Mouse (Mus musculus) CH12.LX (cell line): Measurements from ENCODE around the gene Edaradd. TPM values are rescaled to one million over a fixed set of nuclear protein-coding genes. Genes with fewer than 3 reads are reported as not detected.

Experiments used
- DNase-seq: peaks from one replicate; pipeline ENCODE4 v3.0.0-alpha.2; 2013; ENCODE audit errors: extremely low read depth
- H3K27ac ChIP-seq: 2 replicates; pipeline ENCODE4 v1.5.1; 2012; ENCODE audit warnings: low read depth, mild to moderate bottlenecking, control low read depth, moderate library complexity; ENCODE audit not compliant: insufficient read depth
- H3K27me3 ChIP-seq: replicated peaks from 2 replicates; pipeline ENCODE3; 2012; ENCODE audit warnings: inconsistent platforms
- H3K36me3 ChIP-seq, 2 experiments: replicated peaks in 1 of 2; 2 replicates each; pipeline versions ENCODE3 to v1.6.1; 2012; ENCODE audit warnings: inconsistent platforms in 1 of 2, low read length in 1 of 2, mild to moderate bottlenecking in 1 of 2, mixed read lengths in 1 of 2, moderate library complexity in 1 of 2; ENCODE audit not compliant: control insufficient read depth in 1 of 2, insufficient read depth in 1 of 2
- H3K4me1 ChIP-seq, 2 experiments: 2 replicates each; pipeline ENCODE4 v1.6.1; 2012; ENCODE audit warnings: inconsistent platforms in 1 of 2, moderate library complexity in 1 of 2; ENCODE audit not compliant: insufficient read depth in 2 of 2, control insufficient read depth in 1 of 2
- H3K4me2 ChIP-seq: 2 replicates; pipeline ENCODE4 v1.6.1; 2012; ENCODE audit warnings: low read depth, mild to moderate bottlenecking, control low read depth; ENCODE audit not compliant: poor library complexity, insufficient read depth, severe bottlenecking
- H3K4me3 ChIP-seq, 3 experiments: fragments of 150-350 bp in 1 of 3; sonication (generic) in 1 of 3; replicated peaks in 1 of 3; 2 replicates each; pipeline versions ENCODE3 to v1.5.1; 2011 to 2012; ENCODE audit warnings: low read depth in 2 of 3, low read length in 2 of 3, mild to moderate bottlenecking in 2 of 3, moderate library complexity in 2 of 3, control low read depth in 1 of 3, improper control_type of control experiment in 1 of 3, inconsistent platforms in 1 of 3, mixed read lengths in 1 of 3; ENCODE audit not compliant: poor library complexity in 1 of 3
- H3K79me2 ChIP-seq: replicated peaks from 2 replicates; pipeline ENCODE4 v1.6.1; 2012; ENCODE audit warnings: mild to moderate bottlenecking, moderate library complexity; ENCODE audit not compliant: control insufficient read depth, poor library complexity, insufficient read depth, severe bottlenecking; ENCODE audit errors: extremely low read depth
- H3K9ac ChIP-seq: 2 replicates; pipeline ENCODE4 v1.6.1; 2012; ENCODE audit warnings: low read depth, mild to moderate bottlenecking, control low read depth, moderate library complexity; ENCODE audit not compliant: insufficient read depth
- H3K9me3 ChIP-seq: replicated peaks from 2 replicates; pipeline ENCODE3; 2012; ENCODE audit warnings: low read length, inconsistent platforms, mixed read lengths
- ELF1 ChIP-seq: IDR thresholded peaks from 2 replicates; pipeline ENCODE4 v1.6.1; 2014; ENCODE audit warnings: low read depth, mild to moderate bottlenecking, inconsistent platforms, low read length, improper control_type of control experiment
- GABPA ChIP-seq: IDR thresholded peaks from 2 replicates; pipeline ENCODE4 v1.6.1; 2012; ENCODE audit warnings: low read depth, low read length, improper control_type of control experiment, inconsistent platforms; ENCODE audit not compliant: insufficient replicate concordance
- HCFC1 ChIP-seq: IDR thresholded peaks from 2 replicates; pipeline ENCODE4 v1.6.1; 2012; ENCODE audit warnings: low read depth, mild to moderate bottlenecking, inconsistent platforms, low read length, improper control_type of control experiment
- IRF4 ChIP-seq: IDR thresholded peaks from 2 replicates; pipeline ENCODE4 v1.6.1; 2014; ENCODE audit warnings: low read depth, mild to moderate bottlenecking, inconsistent platforms, low read length, improper control_type of control experiment
- JUN ChIP-seq: IDR thresholded peaks from 2 replicates; pipeline ENCODE4 v1.6.1; 2011; ENCODE audit warnings: low read depth, mild to moderate bottlenecking, low read length, improper control_type of control experiment, moderate library complexity; ENCODE audit not compliant: insufficient read depth
- MAZ ChIP-seq: IDR thresholded peaks from 2 replicates; pipeline ENCODE4 v1.6.1; 2012; ENCODE audit warnings: low read depth, mild to moderate bottlenecking, inconsistent platforms, low read length, improper control_type of control experiment, moderate library complexity
- MXI1 ChIP-seq: IDR thresholded peaks from 2 replicates; pipeline ENCODE4 v1.6.1; 2011; ENCODE audit warnings: mild to moderate bottlenecking, low read depth, low read length, improper control_type of control experiment
- MYC ChIP-seq: IDR thresholded peaks from 2 replicates; pipeline ENCODE4 v1.6.1; 2011; ENCODE audit warnings: low read depth, mild to moderate bottlenecking, improper control_type of control experiment, low read length
- NELFE ChIP-seq: IDR thresholded peaks from 2 replicates; pipeline ENCODE4 v1.6.1; 2011; ENCODE audit warnings: low read depth, low read length, improper control_type of control experiment
- NRF1 ChIP-seq: IDR thresholded peaks from 2 replicates; pipeline ENCODE4 v1.6.1; 2014; ENCODE audit warnings: low read depth, mild to moderate bottlenecking, inconsistent platforms, low read length, improper control_type of control experiment, moderate library complexity
- PAX5 ChIP-seq: IDR thresholded peaks from 2 replicates; pipeline ENCODE4 v1.6.1; 2012; ENCODE audit warnings: low read length, inconsistent platforms, mixed read lengths
- POLR2AphosphoS2 ChIP-seq: IDR thresholded peaks from 2 replicates; pipeline ENCODE4 v1.6.1; 2011; ENCODE audit warnings: low read depth, low read length, improper control_type of control experiment
- RAD21 ChIP-seq: IDR thresholded peaks from 2 replicates; pipeline ENCODE4 v1.6.1; 2011; ENCODE audit warnings: low read depth, mild to moderate bottlenecking, low read length, improper control_type of control experiment, moderate library complexity
- RCOR1 ChIP-seq: conservative IDR thresholded peaks from 2 replicates; pipeline ENCODE4 v1.6.1; 2012; ENCODE audit warnings: low read depth, mild to moderate bottlenecking, inconsistent platforms, low read length, improper control_type of control experiment
- TBP ChIP-seq: conservative IDR thresholded peaks from 2 replicates; pipeline ENCODE4 v1.6.1; 2011; ENCODE audit warnings: low read depth, low read length, improper control_type of control experiment
- UBTF ChIP-seq: IDR thresholded peaks from 2 replicates; pipeline ENCODE4 v1.6.1; 2012; ENCODE audit warnings: low read depth, mild to moderate bottlenecking, inconsistent platforms, low read length, improper control_type of control experiment, moderate library complexity
- USF2 ChIP-seq: conservative IDR thresholded peaks from 2 replicates; pipeline ENCODE4 v1.6.1; 2011; ENCODE audit warnings: low read depth, low read length, improper control_type of control experiment
- ZKSCAN1 ChIP-seq: IDR thresholded peaks from 2 replicates; pipeline ENCODE4 v1.6.1; 2012; ENCODE audit warnings: low read depth, inconsistent platforms, low read length, improper control_type of control experiment, borderline replicate concordance
- dilution Hi-C: fragments of 300-500 bp; cut with MboI; formaldehyde crosslinking; loops from 2 replicates; pipeline ENCODE4 v1.14.3; 2020; ENCODE audit warnings: low sequenced_read_pairs; ENCODE audit not compliant: extremely low pct_unique_long_range_greater_than_20kb, extremely low pct_ligation_motif_present
- in situ Hi-C: fragments of 300-500 bp; cut with MboI; formaldehyde crosslinking; loops from 3 replicates; pipeline ENCODE4 v1.14.3; 2019; ENCODE audit warnings: low sequenced_read_pairs, low pct_ligation_motif_present, low pct_unique_long_range_greater_than_20kb, mixed read lengths
- polyA plus RNA-seq: library from polyadenylated mRNA; unstranded; fragments of >175 nt; gene quantifications from 2 replicates; pipeline ENCODE4 v1.2.1, GENCODE M21; 2012; ENCODE audit warnings: low read depth; ENCODE audit not compliant: insufficient read length
- total RNA-seq, 2 experiments: library from RNA; depleted of rRNA; stranded (reverse); fragments of 300-350 nt in 1 of 2; fragments of >200 nt in 1 of 2; gene quantifications; 2 replicates each; pipeline ENCODE4 v1.2.3; 2012 to 2014

Edaradd gene
- total and polyA plus RNA-seq, 3 experiments, result 0.16 to 0.68 (median 0.24) TPM

DNA sequence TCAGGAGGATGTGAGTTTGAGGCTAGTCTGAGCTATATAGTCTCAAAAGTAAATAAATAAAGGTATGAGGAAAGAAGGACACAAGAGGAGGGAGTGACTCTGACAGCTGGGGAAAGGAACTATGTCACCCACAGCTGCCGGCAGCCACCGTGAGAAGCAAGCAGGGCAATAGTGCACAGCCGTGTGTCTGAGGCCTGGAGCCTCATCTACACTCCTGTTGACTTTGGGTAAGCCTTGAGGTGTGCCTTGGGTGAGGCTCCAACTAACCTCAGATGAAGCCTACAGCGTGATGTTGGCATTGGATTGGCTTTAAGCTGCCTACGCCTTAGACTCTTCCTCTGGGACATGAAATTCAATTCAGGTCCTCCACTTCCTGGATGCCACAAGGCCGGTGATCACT lies 10.2 kb downstream of the Edaradd start:
- no peak overlapping the region for H3K27ac ChIP-seq
- TF ChIP-seq JUN, result no peak
- TF ChIP-seq PAX5, result no peak
- TF ChIP-seq IRF4, result no peak
- TF ChIP-seq RAD21, result no peak
- TF ChIP-seq TBP, result no peak
- TF ChIP-seq, all 38 proteins: peak for 0
- peaks cover 3 to 44% of the 10 kb centered on the region in 2 experiments; a peak in 3 of 4 replicates for H3K4me1 ChIP-seq
- in situ Hi-C loops (loop anchor here (5.0 kb wide), 1 partner anchor 33 kb away; no protein-coding TSS in a partner anchor), dilution Hi-C loops (no loop called here)
- H3K36me3 ChIP-seq, result no peaks in the 10 kb centered on the region
- H3K4me3 ChIP-seq, result no peak overlapping the region
- no peak overlapping the region for H3K9ac ChIP-seq
- no peaks in the 10 kb centered on the region for H3K27me3 ChIP-seq
- H3K79me2 ChIP-seq, result no peaks in the 10 kb centered on the region
- no peak overlapping the region for H3K4me2 ChIP-seq
- H3K9me3 ChIP-seq, result no peaks in the 10 kb centered on the region
- no peak for DNase-seq

DNA sequence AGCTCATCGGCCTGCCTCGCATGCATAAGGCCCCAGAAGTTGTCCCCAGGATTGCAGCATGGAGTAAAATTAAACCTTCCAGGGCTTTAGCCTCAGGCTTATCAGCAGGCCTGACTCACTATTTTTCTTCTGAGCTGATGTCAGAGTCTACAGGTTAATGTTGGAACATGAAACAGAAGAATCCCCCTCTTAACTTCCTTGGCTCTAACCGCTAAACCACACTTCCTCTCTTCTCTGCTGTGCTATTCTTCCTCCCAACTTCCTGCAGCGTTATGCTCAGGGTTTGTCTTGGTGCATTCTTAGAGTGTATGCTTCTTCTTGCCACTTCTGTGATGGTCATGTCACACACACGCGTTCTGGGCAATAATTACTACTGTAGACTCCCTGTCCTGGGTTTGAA lies 12.8 kb downstream of the Edaradd start:
- no peak overlapping the region for H3K27ac ChIP-seq

DNA sequence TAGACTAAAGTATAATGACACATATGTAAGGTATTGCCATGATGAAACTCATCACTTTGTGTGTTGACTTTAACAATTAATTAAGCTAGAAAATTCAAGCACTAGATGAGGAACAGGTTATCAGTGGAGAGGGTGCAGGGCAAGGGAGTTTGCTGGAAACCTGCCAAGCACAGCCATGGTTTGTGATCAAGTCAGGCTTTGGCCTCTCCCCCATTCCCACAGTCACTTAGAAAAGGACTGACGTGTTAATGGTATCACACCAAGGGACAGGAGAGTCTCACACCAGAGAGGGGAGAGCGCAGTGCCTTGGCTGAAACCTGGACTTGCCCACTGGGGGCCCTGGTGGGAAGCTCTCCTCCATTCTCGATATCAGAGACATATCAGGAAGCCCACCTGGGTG lies 14.9 kb downstream of the Edaradd start:
- Histone ChIP-seq H3K79me2 (no peaks in the 10 kb centered on the region), H3K4me2 (no peak overlapping the region), H3K36me3 (no peaks in the 10 kb centered on the region), H3K4me3 (no peak overlapping the region), H3K27ac (no peak overlapping the region), H3K9ac (no peak overlapping the region), H3K4me1 (peaks cover 3 to 58% of the 10 kb centered on the region in 2 experiments; a peak in 3 of 4 replicates), H3K27me3 (no peaks in the 10 kb centered on the region), H3K9me3 (no peaks in the 10 kb centered on the region)
- in situ Hi-C loops, result no loop called here
- TF ChIP-seq ZKSCAN1 (no peak), JUN (no peak), USF2 (no peak), IRF4 (no peak), RCOR1 (no peak), GABPA (no peak), NELFE (no peak), MYC (no peak), UBTF (no peak), MXI1 (no peak), HCFC1 (no peak), POLR2AphosphoS2 (no peak), NRF1 (no peak), ELF1 (no peak), MAZ (no peak)
- DNase-seq, result no peak
- dilution Hi-C loops, result no loop called here

More for the DNA sequence above, 12.8 kb downstream of the Edaradd start:
- Histone ChIP-seq H3K4me1 (peaks cover 3 to 69% of the 10 kb centered on the region in 2 experiments; a peak in 3 of 4 replicates), H3K9me3 (no peaks in the 10 kb centered on the region), H3K4me3 (no peak overlapping the region), H3K9ac (no peak overlapping the region), H3K79me2 (no peaks in the 10 kb centered on the region), H3K36me3 (no peaks in the 10 kb centered on the region), H3K27me3 (no peaks in the 10 kb centered on the region), H3K4me2 (no peak overlapping the region)
- DNase-seq, result no peak
- dilution Hi-C loops, result no loop called here
- no peak for TF ChIP-seq NELFE
- in situ Hi-C loops, result no loop called here
